Mouse (Mus musculus) embryonic facial prominence, embryonic 14.5 days (tissue): ENCODE results near the gene Galm. TPM values are rescaled to one million over a fixed set of nuclear protein-coding genes. Genes with fewer than 3 reads are reported as not detected.
"Not testable (repeated sequence)": the region's sequence is repeated elsewhere in the genome, so short reads cannot be mapped to it uniquely, and the experiment has no call there.

Source experiments
- ATAC-seq: fragments of 200-750 bp; cut with Nextera tagmentation; 2 replicates; pipeline ENCODE4 v1.8.0; 2017; ENCODE audit warnings: low read depth, moderate number of reproducible peaks, moderate TSS enrichment
- DNase-seq: peaks from one replicate; pipeline ENCODE4 v3.0.0-alpha.2; 2015; ENCODE audit warnings: low spot score
- H3K27ac ChIP-seq: fragments of 300-500 bp; sonication (generic); replicated peaks from 2 replicates; pipeline ENCODE4 v1.5.1; 2014; ENCODE audit warnings: low read depth, mild to moderate bottlenecking, low read length, moderate library complexity
- H3K27me3 ChIP-seq: fragments of 300-500 bp; sonication (generic); replicated peaks from 2 replicates; pipeline ENCODE4 v1.6.1; 2014; ENCODE audit warnings: low read length; ENCODE audit not compliant: control insufficient read depth, insufficient read depth
- H3K36me3 ChIP-seq: fragments of 300-500 bp; sonication (generic); 2 replicates; pipeline ENCODE4 v1.6.1; 2014; ENCODE audit warnings: low read length, mixed read lengths; ENCODE audit not compliant: control insufficient read depth, insufficient read depth
- H3K4me1 ChIP-seq: fragments of 300-500 bp; sonication (generic); 2 replicates; pipeline ENCODE4 v1.6.1; 2014; ENCODE audit warnings: antibody characterized with exemption, low read length; ENCODE audit not compliant: control insufficient read depth, insufficient read depth
- H3K4me2 ChIP-seq: fragments of 300-500 bp; sonication (generic); 2 replicates; pipeline ENCODE4 v1.6.1; 2014; ENCODE audit warnings: low read depth, mild to moderate bottlenecking, low read length, moderate library complexity, mixed read lengths
- H3K4me3 ChIP-seq: fragments of 300-500 bp; sonication (generic); 2 replicates; pipeline ENCODE4 v1.5.1; 2014; ENCODE audit warnings: low read depth, mild to moderate bottlenecking, low read length
- H3K9ac ChIP-seq: fragments of 300-500 bp; sonication (generic); 2 replicates; pipeline ENCODE4 v1.6.1; 2014; ENCODE audit warnings: low read depth, mild to moderate bottlenecking, low read length, moderate library complexity, mixed read lengths
- H3K9me3 ChIP-seq: fragments of 300-500 bp; sonication (generic); 2 replicates; pipeline ENCODE4 v1.6.1; 2016; ENCODE audit warnings: low read length; ENCODE audit not compliant: control insufficient read depth
- WGBS: fragments of 180-500 bp; shearing (Covaris S2); extraction: QIAGEN DNeasy Blood & Tissue Kit; methylation state at CpG from one replicate; pipeline ENCODE4 v1.1.7; 2014; 5-methylcytosine and 5-hydroxymethylcytosine counted together
- polyA plus RNA-seq: library from polyadenylated mRNA; unstranded; fragments of >200 nt; fragmentation: Nextera tagmentation; extraction: Ambion mirVana; gene quantifications from 2 replicates; pipeline ENCODE4 v1.2.1, GENCODE M21; 2014

Galm gene
- polyA plus RNA-seq, 1 experiment from 2014 or later, result 25.8 TPM

DNA sequence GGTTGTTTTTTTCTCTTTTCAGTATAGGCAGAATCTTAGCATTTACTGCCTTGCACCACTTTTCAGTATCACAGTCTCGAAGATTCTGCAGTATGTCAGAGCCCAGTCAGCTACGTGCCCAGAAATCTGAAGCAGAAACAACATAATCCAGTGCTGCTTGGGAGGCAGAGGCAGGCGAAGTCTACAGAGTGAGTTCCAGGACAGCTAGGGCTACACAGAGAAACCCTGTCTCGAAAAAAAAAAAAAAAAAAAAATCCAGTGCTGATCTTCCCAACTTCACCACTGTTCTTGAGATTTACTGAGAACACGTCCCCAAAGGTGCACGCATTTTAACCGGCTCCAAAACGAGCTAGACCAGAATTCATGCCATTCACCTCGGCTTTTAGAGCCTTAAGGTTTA is 96.6 kb downstream of the Galm start:
- peak overlapping the region; percentile 79 for H3K4me2 ChIP-seq
- 0 out of 2 replicates have a peak, but pooled peaks cover 4% of the 10 kb centered on the region for H3K4me1 ChIP-seq
- peak overlapping the region; percentile 50 for H3K4me3 ChIP-seq
- DNase-seq (no peak), ATAC-seq (peak; percentile 54)
- H3K27ac ChIP-seq, result peak overlapping the region; percentile 89
- 0 out of 2 replicates have a peak, but pooled peaks cover 6% of the 10 kb centered on the region for H3K36me3 ChIP-seq
- H3K9ac ChIP-seq, result peak overlapping the region; percentile 75
- no peaks in the 10 kb centered on the region for H3K27me3 ChIP-seq
- WGBS, result 10% methylated on average over 9 of the region's 9 CpGs
- no peaks in the 10 kb centered on the region for H3K9me3 ChIP-seq

DNA sequence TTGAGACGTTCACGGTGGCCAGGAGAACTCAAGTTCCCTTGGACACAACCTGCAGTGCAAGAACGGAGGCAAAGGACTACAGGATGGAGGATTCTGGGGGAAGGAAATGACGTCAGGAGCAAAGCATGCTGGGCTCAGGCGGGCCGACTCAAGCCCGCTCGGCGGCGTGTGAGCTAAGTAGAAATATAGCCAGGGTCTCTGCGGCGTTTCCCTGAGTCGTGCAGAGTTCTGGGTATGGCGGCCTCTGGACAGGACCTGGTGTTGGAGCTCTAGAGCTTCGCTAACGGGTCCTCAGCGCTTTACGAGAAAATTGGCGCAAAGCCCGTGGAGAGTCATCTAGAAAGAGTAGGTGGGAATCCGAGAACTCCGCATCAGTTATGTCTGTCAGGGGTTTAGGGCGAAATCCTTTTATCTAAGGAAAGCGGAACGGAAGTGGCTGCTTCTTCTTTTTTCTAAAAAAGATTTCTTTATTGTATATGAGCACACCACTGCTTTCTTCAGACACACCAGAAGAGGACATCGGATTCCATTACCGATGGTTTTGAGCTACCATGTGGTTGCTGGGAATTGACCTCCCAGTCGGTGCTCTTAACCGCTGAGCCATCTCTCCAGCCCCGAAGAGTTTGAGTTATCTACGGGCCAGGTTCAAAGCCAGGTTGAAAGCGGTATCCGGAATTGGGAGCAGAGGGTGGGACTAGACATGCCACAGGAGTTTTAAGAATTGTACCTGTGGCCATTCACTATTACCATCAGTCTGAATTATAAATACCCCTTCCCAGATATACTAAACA is 97.2 kb downstream of the Galm start, which contains the start of gene Gemin6:
Gemin6 (plus strand) TSS at position 116 of the 791 bp plus-strand sequence.
- peak; percentile 98 for ATAC-seq
- no peaks in the 10 kb centered on the region for H3K9me3 ChIP-seq
- H3K27me3 ChIP-seq, result no peaks in the 10 kb centered on the region
- peak within 1 kb of the TSS; percentile 75 for H3K9ac ChIP-seq
- 0 out of 2 replicates have a peak, but pooled peaks cover 12% of the 10 kb centered on the region for H3K36me3 ChIP-seq
- under 1% methylated on average over 33 of the region's 33 CpGs for WGBS
- peak within 1 kb of the TSS; percentile 50 for H3K4me3 ChIP-seq
- H3K4me2 ChIP-seq, result peak within 1 kb of the TSS; percentile 79
- H3K4me1 ChIP-seq, result 0 out of 2 replicates have a peak, but pooled peaks cover 4% of the 10 kb centered on the region
- DNase-seq, result peak; percentile 97
- H3K27ac ChIP-seq, result peak within 1 kb of the TSS; percentile 89

DNA sequence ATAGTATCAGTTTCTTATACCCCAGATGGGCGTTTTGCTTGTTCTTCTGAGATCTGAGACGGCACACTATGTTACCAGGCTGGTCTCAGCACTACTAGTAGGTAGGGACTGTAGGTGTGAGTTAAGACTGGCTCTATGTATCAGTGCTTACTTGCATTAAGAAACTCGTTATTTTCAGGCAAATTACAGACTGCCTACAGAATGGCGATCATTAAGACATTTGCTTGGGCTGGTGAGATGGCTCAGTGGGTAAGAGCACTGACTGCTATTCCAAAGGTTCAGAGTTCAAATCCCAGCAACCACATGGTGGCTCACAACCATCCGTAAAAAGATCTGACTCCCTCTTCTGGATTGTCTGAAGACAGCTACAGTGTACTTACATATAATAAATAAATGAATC is 97.9 kb downstream of the Galm start:
- not testable (repeated sequence) for DNase-seq, H3K27me3 ChIP-seq, H3K9me3 ChIP-seq, H3K4me1 ChIP-seq, ATAC-seq
- WGBS, result 42% methylated on average over 4 of the region's 5 CpGs
- peak overlapping the region; percentile 50 for H3K4me3 ChIP-seq
- peak overlapping the region; percentile 89 for H3K27ac ChIP-seq
- 0 out of 2 replicates have a peak, but pooled peaks cover 12% of the 10 kb centered on the region for H3K36me3 ChIP-seq
- peak overlapping the region; percentile 75 for H3K9ac ChIP-seq
- peak overlapping the region; percentile 79 for H3K4me2 ChIP-seq

DNA sequence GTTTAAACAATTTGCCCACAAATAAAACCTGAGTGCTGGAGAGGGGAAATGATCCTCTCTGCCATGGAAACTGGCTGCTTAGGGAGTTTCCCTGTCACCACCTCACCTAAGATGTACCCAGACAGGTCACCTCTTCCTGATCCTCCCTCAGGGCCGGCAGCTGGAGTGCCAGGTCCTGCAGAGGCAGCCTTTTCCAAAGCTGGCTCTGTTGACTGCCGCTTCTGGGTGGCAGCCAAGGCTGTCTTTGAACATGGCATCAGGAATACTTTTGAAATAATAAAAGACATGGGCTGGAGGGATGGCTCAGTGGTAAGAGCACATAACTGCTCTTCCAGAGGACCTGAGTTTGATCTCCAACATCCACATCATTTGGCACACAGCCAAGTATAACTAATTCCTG is 102.1 kb downstream of the Galm start:
- H3K4me3 ChIP-seq, result no peak overlapping the region
- 81% methylated on average over 2 of the region's 2 CpGs for WGBS
- no peaks in the 10 kb centered on the region for H3K9me3 ChIP-seq
- ATAC-seq (no peak), DNase-seq (peak; percentile 13)
- no peak overlapping the region for H3K27ac ChIP-seq
- H3K4me1 ChIP-seq, result 0 out of 2 replicates have a peak, but pooled peaks cover 4% of the 10 kb centered on the region
- H3K9ac ChIP-seq, result no peak overlapping the region
- no peaks in the 10 kb centered on the region for H3K27me3 ChIP-seq
- no peak overlapping the region for H3K4me2 ChIP-seq
- H3K36me3 ChIP-seq, result 0 out of 2 replicates have a peak, but pooled peaks cover 12% of the 10 kb centered on the region

DNA sequence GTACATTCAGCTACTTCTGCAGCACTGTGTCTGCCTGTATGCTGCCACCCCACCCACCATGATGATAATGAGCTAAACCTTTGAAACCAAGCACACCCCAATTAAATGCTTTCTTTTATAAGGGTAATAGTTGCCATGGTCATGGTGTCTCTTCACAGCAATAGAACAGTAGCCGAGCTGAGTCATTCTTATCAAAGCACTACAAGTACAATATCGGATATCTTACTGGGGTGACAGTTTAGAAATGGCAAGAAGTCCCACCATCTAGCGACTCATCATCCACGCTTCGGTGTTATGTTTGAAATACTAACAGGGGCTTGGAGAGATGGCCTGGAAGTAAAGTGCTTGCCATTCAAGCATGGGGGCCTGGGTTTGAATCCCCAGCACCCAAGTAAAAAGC is 106.6 kb downstream of the Galm start:
- Histone ChIP-seq H3K9ac (no peak overlapping the region), H3K27ac (no peak overlapping the region), H3K36me3 (peaks cover 27% of the 10 kb centered on the region), H3K4me2 (no peak overlapping the region), H3K4me3 (no peak overlapping the region), H3K4me1 (no peaks in the 10 kb centered on the region), H3K9me3 (no peaks in the 10 kb centered on the region), H3K27me3 (no peaks in the 10 kb centered on the region)
- DNase-seq (no peak), ATAC-seq (no peak)
- WGBS, result 90% methylated on average over 5 of the region's 5 CpGs

DNA sequence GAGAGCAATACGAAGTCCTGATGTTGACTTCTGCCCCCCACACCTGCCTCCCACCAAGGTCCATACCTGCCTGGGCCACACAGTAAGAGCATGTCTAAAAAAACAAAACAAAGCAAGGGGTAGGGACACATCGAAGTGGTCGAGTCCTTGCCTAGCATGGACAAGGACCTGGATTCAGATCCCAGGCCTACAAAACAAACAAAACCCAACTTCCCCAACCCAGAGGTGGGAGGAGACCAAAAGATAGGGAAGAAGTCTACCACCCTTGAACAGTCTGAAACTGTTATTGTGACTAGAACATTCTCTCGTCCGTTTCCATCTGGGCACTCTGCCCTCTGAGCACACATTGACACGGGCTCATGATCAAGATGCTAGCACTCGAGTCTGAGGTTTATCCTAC is 107.1 kb downstream of the Galm start:
- H3K9ac ChIP-seq, result no peak overlapping the region
- peaks cover 27% of the 10 kb centered on the region for H3K36me3 ChIP-seq
- 85% methylated on average over 7 of the region's 7 CpGs for WGBS
- H3K4me3 ChIP-seq, result no peak overlapping the region
- no peaks in the 10 kb centered on the region for H3K4me1 ChIP-seq
- H3K27ac ChIP-seq, result no peak overlapping the region
- H3K4me2 ChIP-seq, result no peak overlapping the region
- no peak for DNase-seq
- no peak for ATAC-seq
- H3K27me3 ChIP-seq, result no peaks in the 10 kb centered on the region
- H3K9me3 ChIP-seq, result no peaks in the 10 kb centered on the region

Other genes with a start within 250 kb of the Galm start
- 29.7 and 31.7 TPM in 2 replicates for gene Atl2, start 231.3 kb upstream of the Galm start, polyA plus RNA-seq
- 55.6 and 61.0 TPM in 2 replicates for gene Hnrnpll, start 65.1 kb upstream of the Galm start, polyA plus RNA-seq
- gene Srsf7, start 79.8 kb downstream of the Galm start, polyA plus RNA-seq, result 485 and 532 TPM in 2 replicates
- gene Ttc39d, start 80.0 kb downstream of the Galm start, polyA plus RNA-seq, result 0.18 and 0.19 TPM in 2 replicates
- 33.1 and 34.5 TPM in 2 replicates for gene Gemin6, start 97.0 kb downstream of the Galm start, polyA plus RNA-seq
- gene Morn2, start 162.7 kb downstream of the Galm start, polyA plus RNA-seq, result 26.7 and 27.9 TPM in 2 replicates
- 19.5 and 20.7 TPM in 2 replicates for gene Dhx57, start 163.0 kb downstream of the Galm start, polyA plus RNA-seq
- 0.88 and 1.7 TPM in 2 replicates for gene Arhgef33, start 179.9 kb downstream of the Galm start, polyA plus RNA-seq
- 0.75 and 1.8 TPM in 2 replicates for gene Gm10190, start 246.1 kb downstream of the Galm start, polyA plus RNA-seq